Mouse (Mus musculus): ENCODE data around the gene Arhgap31. TPM values are rescaled to one million over a fixed set of nuclear protein-coding genes. Genes with fewer than 3 reads are reported as not detected.

Gene Arhgap31
- polyA plus RNA-seq, 1 experiment from 2014 or later = 9.8 TPM

DNA sequence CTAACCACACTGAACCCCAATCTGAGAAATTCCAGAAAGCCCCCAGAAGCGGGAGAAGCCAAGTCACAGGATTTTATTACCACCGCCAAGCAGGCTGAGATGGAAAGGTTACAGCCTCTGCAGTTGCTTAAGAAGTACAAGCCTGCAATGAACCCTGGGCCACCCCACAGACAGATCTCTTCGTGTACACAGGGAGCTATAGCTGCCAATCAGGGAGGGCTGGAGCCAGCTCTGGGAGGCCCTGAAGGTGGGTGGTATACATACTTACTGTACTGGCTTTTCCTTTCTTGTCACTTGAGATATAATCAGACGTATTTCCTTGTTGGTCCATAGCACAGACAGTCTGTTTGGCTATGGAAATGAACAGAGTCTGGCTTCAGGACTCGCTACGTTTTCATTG is 37.7 kb upstream of the Arhgap31 start:
- no peak overlapping the region for H3K27ac ChIP-seq
- 57% methylated on average over 6 of the region's 6 CpGs for WGBS
- peak; percentile 69; the same call in 1 of the 2 replicates for ATAC-seq (ENCODE audit: insufficient read depth, low FRiP score, low read depth)
- no peaks in the 10 kb centered on the region for H3K36me3 ChIP-seq
- H3K4me2 ChIP-seq = no peak overlapping the region
- 0 out of 2 replicates have a peak, but pooled peaks cover 2% of the 10 kb centered on the region for H3K4me1 ChIP-seq
- no peaks in the 10 kb centered on the region for H3K27me3 ChIP-seq (replicated peaks)
- no peaks in the 10 kb centered on the region for H3K9me3 ChIP-seq
- H3K4me3 ChIP-seq (replicated peaks) = no peak overlapping the region
- no peak overlapping the region for H3K9ac ChIP-seq

DNA sequence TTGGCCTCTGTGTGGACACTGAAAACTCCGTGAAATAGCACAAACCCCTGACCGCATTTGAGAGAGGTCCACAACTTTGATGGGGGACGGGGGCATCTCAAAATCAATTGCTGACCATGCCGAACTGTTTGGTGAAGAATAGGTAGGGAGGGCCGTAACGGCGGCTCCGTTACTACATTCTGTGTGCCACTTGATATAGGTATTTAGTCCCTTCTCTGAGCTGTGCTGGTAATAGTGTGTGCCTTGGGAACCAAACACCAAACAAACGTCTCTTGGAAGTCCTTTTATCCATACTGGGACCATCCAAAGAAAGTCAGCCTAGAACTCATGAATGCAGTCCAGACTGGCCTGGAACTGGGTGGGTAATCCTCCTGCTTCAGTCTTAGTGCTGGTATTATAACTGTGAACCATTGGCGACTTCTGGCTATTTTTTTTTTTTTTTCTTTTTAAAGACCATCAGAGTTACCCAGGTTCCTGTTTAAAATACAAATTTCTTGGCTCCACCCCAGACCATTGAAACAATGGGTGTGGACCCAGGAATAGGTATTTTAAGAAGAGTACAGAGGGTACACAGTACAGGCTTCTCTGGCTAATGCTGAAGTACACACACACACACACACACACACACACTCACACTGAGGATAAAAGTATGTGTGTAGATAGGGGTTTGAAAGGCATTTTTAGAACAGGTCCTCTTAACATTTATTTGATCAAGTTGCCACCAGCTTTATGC is 31.0 kb upstream of the Arhgap31 start:
- H3K4me3 ChIP-seq (replicated peaks) = no peak overlapping the region
- H3K4me1 ChIP-seq = 0 out of 2 replicates have a peak, but pooled peaks cover 4% of the 10 kb centered on the region
- no peaks in the 10 kb centered on the region for H3K36me3 ChIP-seq
- no peak overlapping the region for H3K27ac ChIP-seq
- H3K9ac ChIP-seq = no peak overlapping the region
- H3K4me2 ChIP-seq = no peak overlapping the region
- 90% methylated on average over 10 of the region's 10 CpGs for WGBS
- H3K27me3 ChIP-seq (replicated peaks) = no peaks in the 10 kb centered on the region
- no peak for ATAC-seq (ENCODE audit: insufficient read depth, low FRiP score, low read depth)
- H3K9me3 ChIP-seq = no peaks in the 10 kb centered on the region

DNA sequence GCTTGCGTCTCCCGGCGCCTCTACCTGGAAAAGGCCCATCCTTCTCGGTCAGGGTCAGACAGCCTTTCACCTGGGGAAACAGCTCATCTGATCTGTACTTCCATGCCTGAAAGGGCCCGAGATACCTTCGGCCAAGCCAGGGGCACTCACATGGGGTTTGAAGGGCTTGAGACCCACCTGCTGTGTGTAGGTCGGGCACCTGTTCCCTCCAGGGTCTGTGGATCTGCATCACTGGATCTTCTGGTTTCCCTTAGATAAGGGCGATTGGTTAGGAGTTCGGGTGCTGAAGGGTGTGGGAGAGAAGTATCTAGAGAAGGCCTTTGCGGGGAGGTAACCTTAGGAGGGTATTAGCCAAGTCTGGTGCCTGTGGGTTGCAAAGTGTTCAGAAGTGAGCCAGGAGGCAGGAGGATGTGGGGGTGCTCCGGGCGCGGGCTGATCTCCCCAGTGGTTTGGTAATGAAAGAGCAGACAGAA is 29.6 kb upstream of the Arhgap31 start:
- Histone ChIP-seq H3K4me3 (replicated peaks) (peak overlapping the region; percentile 72), H3K9me3 (no peaks in the 10 kb centered on the region), H3K27me3 (replicated peaks) (no peaks in the 10 kb centered on the region), H3K4me2 (peak overlapping the region; percentile 91), H3K9ac (peak overlapping the region; percentile 72), H3K4me1 (0 out of 2 replicates have a peak, but pooled peaks cover 4% of the 10 kb centered on the region), H3K36me3 (no peaks in the 10 kb centered on the region), H3K27ac (peak overlapping the region; percentile 64)
- peak; percentile 14; the same call in 1 of the 2 replicates for ATAC-seq (ENCODE audit: insufficient read depth, low FRiP score, low read depth)
- under 1% methylated on average over 13 of the region's 13 CpGs for WGBS

DNA sequence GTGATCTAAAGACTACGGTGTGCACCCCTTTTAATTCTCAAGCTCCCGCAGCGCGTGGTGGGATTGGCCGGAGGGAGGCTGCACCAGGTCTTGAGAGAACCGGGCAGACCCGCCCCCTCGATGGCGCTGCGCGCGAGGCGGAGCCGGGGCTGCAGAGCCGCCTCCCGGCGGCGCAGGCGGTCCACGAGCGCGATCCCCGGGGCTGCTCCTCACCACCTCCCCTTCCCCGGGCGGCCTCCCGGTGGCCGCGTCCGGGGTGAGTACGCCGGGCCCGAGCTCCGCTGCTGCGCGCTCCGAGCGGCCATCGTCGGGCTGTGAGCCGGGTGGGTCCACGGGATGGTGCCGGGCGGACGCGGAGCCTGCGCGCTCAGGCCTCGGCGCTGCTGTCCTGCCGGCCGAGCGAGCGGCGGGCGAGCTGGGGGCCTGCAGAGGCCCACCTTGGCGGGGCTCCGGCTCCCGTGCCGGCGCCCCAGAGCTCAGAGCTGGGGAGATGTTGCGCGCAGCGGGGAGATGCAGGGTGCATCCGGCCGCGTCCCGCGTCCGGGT is 29.1 kb upstream of the Arhgap31 start, which contains the start of gene B4galt4:
Gene B4galt4, plus strand, starts transcription at position 152 of the 546 bp plus-strand sequence.
- WGBS = under 1% methylated on average over 69 of the region's 69 CpGs
- Histone ChIP-seq H3K36me3 (no peaks in the 10 kb centered on the region), H3K27ac (peak within 1 kb of the TSS; percentile 64), H3K4me2 (peak within 1 kb of the TSS; percentile 91), H3K4me1 (0 out of 2 replicates have a peak, but pooled peaks cover 4% of the 10 kb centered on the region), H3K4me3 (replicated peaks) (peak within 1 kb of the TSS; percentile 72), H3K9me3 (no peaks in the 10 kb centered on the region), H3K9ac (peak within 1 kb of the TSS; percentile 72), H3K27me3 (replicated peaks) (no peaks in the 10 kb centered on the region)
- ATAC-seq (ENCODE audit: insufficient read depth, low FRiP score, low read depth) = peak; percentile 91

DNA sequence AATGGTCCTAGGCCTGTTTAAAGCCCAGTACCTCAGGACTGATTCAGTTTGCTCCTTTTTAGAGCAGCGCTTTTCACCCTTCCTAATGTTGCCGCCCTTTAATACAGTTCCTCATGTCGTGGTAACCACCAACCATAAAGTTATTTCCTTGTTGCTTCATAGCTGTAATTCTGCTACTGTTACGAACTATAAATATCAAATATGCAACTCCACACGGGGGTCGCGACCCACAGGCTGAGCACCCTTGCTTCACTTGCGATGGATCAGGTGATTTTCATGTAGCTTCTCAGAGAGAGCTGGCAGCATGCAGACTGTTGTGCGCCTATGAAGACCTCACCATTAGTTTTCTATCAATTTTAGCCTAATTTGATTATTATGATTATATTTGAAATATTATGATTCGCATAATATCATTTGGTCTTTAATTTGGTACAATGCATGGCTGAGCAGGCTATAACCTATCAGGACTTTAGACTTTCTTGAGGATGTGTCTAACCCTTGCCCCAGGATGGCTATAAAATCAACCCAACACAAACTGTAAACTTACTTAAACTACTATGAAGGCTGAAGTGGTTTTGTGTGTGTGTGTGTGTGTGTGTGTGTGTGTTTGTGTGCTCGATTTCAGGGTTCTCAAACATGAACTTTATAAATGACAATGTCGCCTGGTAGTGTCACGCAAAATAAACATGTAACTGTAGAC is 28.3 kb upstream of the Arhgap31 start:
- 0 out of 2 replicates have a peak, but pooled peaks cover 4% of the 10 kb centered on the region for H3K4me1 ChIP-seq
- ATAC-seq (ENCODE audit: insufficient read depth, low FRiP score, low read depth) = no peak
- no peaks in the 10 kb centered on the region for H3K27me3 ChIP-seq (replicated peaks)
- peak overlapping the region; percentile 91 for H3K4me2 ChIP-seq
- H3K27ac ChIP-seq = no peak overlapping the region
- WGBS = 76% methylated on average over 13 of the region's 13 CpGs
- no peaks in the 10 kb centered on the region for H3K36me3 ChIP-seq
- peak overlapping the region; percentile 72 for H3K4me3 ChIP-seq (replicated peaks)
- H3K9me3 ChIP-seq = no peaks in the 10 kb centered on the region
- peak overlapping the region; percentile 72; the same call in 1 of the 2 replicates for H3K9ac ChIP-seq

DNA sequence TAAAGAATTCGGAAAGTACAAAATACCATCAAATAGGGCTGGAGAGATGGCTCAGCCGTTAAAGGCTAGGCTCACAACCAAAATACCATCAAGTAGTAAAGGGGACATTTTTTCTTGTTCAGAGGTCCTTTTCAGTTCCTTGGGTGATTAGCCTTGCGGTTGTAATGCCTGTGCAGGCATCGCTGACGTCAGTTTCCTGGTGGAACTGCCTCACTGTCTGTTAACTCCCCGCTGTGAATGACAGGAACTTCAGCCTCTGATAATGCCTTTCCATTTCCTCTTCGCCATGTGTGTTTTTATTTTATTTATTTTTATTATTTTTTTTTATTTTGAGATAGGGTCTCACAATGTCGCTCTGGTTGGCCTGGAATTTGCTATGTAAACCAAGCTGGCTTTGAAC is 17.8 kb upstream of the Arhgap31 start:
- Histone ChIP-seq H3K27ac (no peak overlapping the region), H3K4me3 (replicated peaks) (no peak overlapping the region), H3K4me1 (0 out of 2 replicates have a peak, but pooled peaks cover 3% of the 10 kb centered on the region), H3K4me2 (no peak overlapping the region), H3K9ac (no peak overlapping the region), H3K27me3 (replicated peaks) (no peaks in the 10 kb centered on the region), H3K36me3 (no peaks in the 10 kb centered on the region), H3K9me3 (no peaks in the 10 kb centered on the region)
- WGBS = 53% methylated on average over 8 of the region's 8 CpGs
- ATAC-seq (ENCODE audit: insufficient read depth, low FRiP score, low read depth) = no peak

DNA sequence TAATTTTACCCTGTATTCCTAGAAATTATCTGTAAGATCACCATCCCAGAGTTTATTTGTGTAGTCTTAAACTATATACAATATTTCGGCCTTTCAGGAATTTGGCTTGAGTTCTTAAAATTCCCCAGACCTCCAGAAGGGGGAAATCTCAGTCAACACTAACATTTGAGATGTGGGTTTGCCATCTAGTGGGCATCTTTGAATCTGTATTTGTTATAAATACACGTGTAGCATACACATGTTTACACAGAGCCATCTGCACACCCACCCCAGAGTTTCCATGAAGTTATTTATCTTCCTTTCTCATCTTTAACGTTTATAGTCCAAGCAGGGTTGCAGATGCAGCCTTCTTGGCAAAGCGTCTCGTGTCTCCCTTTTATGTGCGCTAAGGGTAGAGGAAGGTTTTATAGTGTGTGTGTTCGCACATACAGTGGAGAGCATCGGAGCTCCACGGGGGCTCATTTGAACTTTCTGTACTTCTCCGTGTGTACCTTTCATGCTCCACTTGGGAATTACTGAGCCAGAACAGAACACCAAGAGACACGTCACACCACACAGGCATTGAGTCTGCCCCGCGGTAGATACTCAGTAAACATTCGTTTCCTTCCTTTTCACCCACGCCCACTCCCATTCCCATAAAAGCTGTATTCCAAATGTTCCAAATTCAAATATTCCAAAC is 16.7 kb upstream of the Arhgap31 start:
- Histone ChIP-seq H3K27me3 (replicated peaks) (no peaks in the 10 kb centered on the region), H3K4me3 (replicated peaks) (0 out of 2 replicates have a peak overlapping the region, but pooled peaks have one; percentile 5), H3K9me3 (no peaks in the 10 kb centered on the region), H3K27ac (no peak overlapping the region), H3K9ac (no peak overlapping the region), H3K36me3 (no peaks in the 10 kb centered on the region), H3K4me2 (peak overlapping the region; percentile 40; the same call in 1 of the 2 replicates), H3K4me1 (0 out of 2 replicates have a peak, but pooled peaks cover 3% of the 10 kb centered on the region)
- ATAC-seq (ENCODE audit: insufficient read depth, low FRiP score, low read depth) = peak; percentile 35
- 41% methylated on average over 15 of the region's 15 CpGs for WGBS

DNA sequence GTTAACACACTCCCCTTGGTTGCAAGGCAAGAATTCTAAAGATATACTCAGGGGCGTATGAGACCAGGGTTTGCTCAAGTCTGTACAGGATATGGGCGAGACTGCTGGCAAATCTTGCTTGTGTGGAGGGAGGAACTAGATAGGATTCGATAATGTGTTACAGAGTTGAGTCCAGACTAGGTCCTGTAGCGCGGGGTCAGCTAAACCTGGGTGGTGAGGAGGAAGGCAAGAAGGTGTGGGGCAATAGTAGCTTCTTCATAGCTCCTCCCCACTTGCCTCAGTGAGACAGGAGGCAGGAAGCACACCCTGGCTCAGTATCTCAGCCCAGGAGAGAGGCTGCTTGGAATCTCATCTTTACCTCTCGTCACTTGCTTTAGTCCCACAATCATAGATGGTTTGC is 16.1 kb upstream of the Arhgap31 start:
- Histone ChIP-seq H3K9me3 (no peaks in the 10 kb centered on the region), H3K27ac (no peak overlapping the region), H3K9ac (no peak overlapping the region), H3K27me3 (replicated peaks) (no peaks in the 10 kb centered on the region), H3K4me1 (0 out of 2 replicates have a peak, but pooled peaks cover 3% of the 10 kb centered on the region), H3K36me3 (no peaks in the 10 kb centered on the region), H3K4me2 (no peak overlapping the region), H3K4me3 (replicated peaks) (no peak overlapping the region)
- no peak for ATAC-seq (ENCODE audit: insufficient read depth, low FRiP score, low read depth)
- WGBS = 79% methylated on average over 6 of the region's 6 CpGs

DNA sequence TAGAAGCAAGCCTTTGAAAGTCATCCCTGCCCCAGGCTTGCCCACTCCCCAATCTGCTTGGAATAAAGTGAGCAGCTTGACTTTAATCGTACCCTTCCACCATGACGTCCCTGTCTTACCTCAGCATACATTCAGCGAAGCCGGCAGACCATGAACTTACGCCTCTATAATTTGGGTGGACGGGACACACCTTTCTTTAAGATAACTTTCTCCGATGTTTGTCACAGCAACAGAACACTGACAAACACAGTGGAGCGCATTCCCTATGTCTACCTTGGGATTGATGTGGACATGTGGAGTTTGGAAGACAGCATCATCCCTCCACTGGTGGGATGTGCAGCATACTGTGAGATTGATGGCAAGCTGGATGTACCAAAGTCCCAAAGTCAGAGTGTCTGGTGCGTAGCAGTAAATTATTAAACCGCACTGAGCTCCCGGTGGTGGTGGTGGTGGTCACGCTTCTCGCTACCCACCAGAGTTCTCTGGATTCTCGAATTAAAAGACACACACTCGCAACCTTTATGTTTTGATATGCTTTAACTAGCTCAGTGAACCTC is 15.6 kb upstream of the Arhgap31 start:
- Histone ChIP-seq H3K9me3 (no peaks in the 10 kb centered on the region), H3K27ac (no peak overlapping the region), H3K27me3 (replicated peaks) (no peaks in the 10 kb centered on the region), H3K4me2 (no peak overlapping the region), H3K4me3 (replicated peaks) (no peak overlapping the region), H3K9ac (no peak overlapping the region), H3K36me3 (no peaks in the 10 kb centered on the region), H3K4me1 (0 out of 2 replicates have a peak, but pooled peaks cover 3% of the 10 kb centered on the region)
- 92% methylated on average over 15 of the region's 15 CpGs for WGBS
- ATAC-seq (ENCODE audit: insufficient read depth, low FRiP score, low read depth) = no peak

DNA sequence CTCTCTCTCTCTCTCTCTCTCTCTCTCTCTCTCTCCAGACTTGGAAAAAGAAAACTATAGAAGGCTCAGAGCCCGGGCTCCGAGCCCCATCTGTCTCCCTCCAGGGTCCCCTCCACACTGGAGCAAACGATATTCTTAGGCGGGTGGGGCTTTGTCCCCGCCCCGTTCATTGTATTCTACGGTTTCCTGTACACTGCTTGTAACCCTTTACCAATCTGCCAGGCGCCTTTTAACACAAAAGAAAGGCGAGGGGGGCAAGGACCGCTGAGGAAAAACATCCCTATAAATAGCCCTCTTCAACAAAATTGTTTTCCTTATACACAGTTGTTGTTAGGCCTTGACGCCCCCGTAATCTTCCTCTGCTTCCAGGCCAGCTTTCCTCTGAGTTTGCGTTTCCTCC is 11.9 kb upstream of the Arhgap31 start:
- H3K4me2 ChIP-seq = no peak overlapping the region
- WGBS = 55% methylated on average over 13 of the region's 13 CpGs
- no peak overlapping the region for H3K4me3 ChIP-seq (replicated peaks)
- 0 out of 2 replicates have a peak, but pooled peaks cover 3% of the 10 kb centered on the region for H3K4me1 ChIP-seq
- no peak overlapping the region for H3K9ac ChIP-seq
- H3K27me3 ChIP-seq (replicated peaks) = no peaks in the 10 kb centered on the region
- no peak overlapping the region for H3K27ac ChIP-seq
- ATAC-seq (ENCODE audit: insufficient read depth, low FRiP score, low read depth) = no peak
- no peaks in the 10 kb centered on the region for H3K36me3 ChIP-seq
- no peaks in the 10 kb centered on the region for H3K9me3 ChIP-seq

DNA sequence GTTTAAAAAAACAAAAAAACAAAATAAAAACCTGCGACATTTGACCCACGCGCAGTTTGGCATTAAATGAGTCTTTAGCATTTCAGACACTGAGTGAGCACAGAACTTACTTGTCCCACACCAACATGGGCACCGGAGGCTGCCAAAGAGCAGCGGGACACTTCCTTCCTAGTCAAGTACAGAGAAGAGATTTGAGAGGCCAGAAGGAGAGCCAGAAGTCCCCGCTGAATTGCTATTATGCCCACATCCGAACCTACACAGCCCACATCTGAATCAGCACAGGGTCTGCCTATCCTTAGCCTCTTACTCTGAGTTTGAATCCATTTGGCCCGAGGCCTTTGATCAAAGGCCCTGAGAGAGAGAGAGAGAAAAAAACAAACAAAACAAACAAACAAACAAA is 11.2 kb upstream of the Arhgap31 start:
- Histone ChIP-seq H3K36me3 (no peaks in the 10 kb centered on the region), H3K27ac (no peak overlapping the region; the same call in 1 of the 2 replicates), H3K27me3 (replicated peaks) (no peaks in the 10 kb centered on the region), H3K4me3 (replicated peaks) (no peak overlapping the region), H3K4me1 (0 out of 2 replicates have a peak, but pooled peaks cover 2% of the 10 kb centered on the region), H3K4me2 (no peak overlapping the region), H3K9ac (no peak overlapping the region), H3K9me3 (no peaks in the 10 kb centered on the region)
- ATAC-seq (ENCODE audit: insufficient read depth, low FRiP score, low read depth) = no peak
- 78% methylated on average over 8 of the region's 8 CpGs for WGBS
